Mouse (Mus musculus) midbrain, postnatal 0 days (tissue): ENCODE measurements at regions not wholly inside any gene's neighbourhood (a gene's known extent, or its start where the extent isn't known, plus 50 kb on each side); places are given as distances from the start of the nearest gene placed in this dataset.

Experiments used
- ATAC-seq: fragments of 200-750 bp; cut with Nextera tagmentation; 2 replicates; pipeline ENCODE4 v1.8.0; 2017; ENCODE audit warnings: moderate number of reproducible peaks, mild to moderate bottlenecking, moderate TSS enrichment, moderate library complexity; ENCODE audit not compliant: low FRiP score
- DNase-seq: peaks from one replicate; pipeline ENCODE4 v3.0.0-alpha.2; 2015; ENCODE audit warnings: low spot score
- H3K27ac ChIP-seq: fragments of 300-500 bp; sonication (generic); 2 replicates; pipeline ENCODE4 v1.5.1; 2014; ENCODE audit warnings: low read depth, mild to moderate bottlenecking, low read length, mixed read lengths
- H3K27me3 ChIP-seq: fragments of 300-500 bp; sonication (generic); 2 replicates; pipeline ENCODE4 v1.6.1; 2014; ENCODE audit warnings: low read length, control low read depth, mixed read lengths; ENCODE audit not compliant: insufficient read depth
- H3K36me3 ChIP-seq: fragments of 300-500 bp; sonication (generic); 2 replicates; pipeline ENCODE4 v1.6.1; 2014; ENCODE audit warnings: low read length, control low read depth, mixed read lengths; ENCODE audit not compliant: insufficient read depth
- H3K4me1 ChIP-seq: fragments of 300-500 bp; sonication (generic); 2 replicates; pipeline ENCODE4 v1.6.1; 2014; ENCODE audit warnings: mild to moderate bottlenecking, control low read depth, antibody characterized with exemption, low read length, mixed read lengths; ENCODE audit not compliant: insufficient read depth
- H3K4me2 ChIP-seq: fragments of 300-500 bp; sonication (generic); 2 replicates; pipeline ENCODE4 v1.6.1; 2014; ENCODE audit warnings: low read depth, mild to moderate bottlenecking, low read length, mixed read lengths; ENCODE audit not compliant: poor library complexity, severe bottlenecking
- H3K4me3 ChIP-seq: fragments of 300-500 bp; sonication (generic); 2 replicates; pipeline ENCODE4 v1.5.1; 2014; ENCODE audit warnings: low read depth, mild to moderate bottlenecking, low read length, moderate library complexity
- H3K9ac ChIP-seq: fragments of 300-500 bp; sonication (generic); replicated peaks from 2 replicates; pipeline ENCODE4 v1.6.1; 2014; ENCODE audit warnings: mild to moderate bottlenecking, low read length, moderate library complexity, mixed read lengths; ENCODE audit not compliant: poor library complexity, severe bottlenecking
- H3K9me3 ChIP-seq: fragments of 300-500 bp; sonication (generic); 2 replicates; pipeline ENCODE4 v1.6.1; 2016; ENCODE audit warnings: low read length, control low read depth
- CTCF ChIP-seq: IDR thresholded peaks from 2 replicates; pipeline ENCODE4 v1.5.1; 2016; ENCODE audit warnings: antibody characterized with exemption, mild to moderate bottlenecking
- WGBS: fragments of 180-500 bp; shearing (Covaris S2); extraction: QIAGEN DNeasy Blood & Tissue Kit; methylation state at CpG from one replicate; pipeline ENCODE4 v1.1.7; 2014; 5-methylcytosine and 5-hydroxymethylcytosine counted together

DNA sequence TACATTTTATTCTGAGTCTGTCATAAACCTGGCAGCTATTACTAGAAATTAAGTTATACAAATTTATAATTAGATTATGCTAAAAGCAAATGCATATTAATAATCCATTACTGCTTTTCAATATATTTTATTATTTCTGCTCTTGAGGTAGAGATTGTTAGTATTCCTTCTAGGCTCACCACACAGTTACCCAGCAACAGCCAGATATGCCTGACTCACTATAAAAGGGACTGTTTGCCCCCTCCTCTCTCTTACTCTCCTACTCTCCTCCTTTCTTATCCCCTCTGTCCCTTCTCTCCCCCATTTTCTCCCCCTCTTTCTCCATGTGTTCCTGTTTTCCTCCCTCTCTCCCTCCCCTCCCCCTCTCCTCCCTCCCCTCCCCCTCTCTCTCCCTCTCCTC, 98.7 kb downstream of the 4930505A04Rik start:
- TF ChIP-seq CTCF, result no peak
- no peaks in the 10 kb centered on the region for H3K36me3 ChIP-seq
- no peak overlapping the region for H3K4me2 ChIP-seq
- no peak overlapping the region for H3K9ac ChIP-seq
- no peak overlapping the region for H3K27ac ChIP-seq
- no peaks in the 10 kb centered on the region for H3K27me3 ChIP-seq
- no peaks in the 10 kb centered on the region for H3K9me3 ChIP-seq
- H3K4me1 ChIP-seq, result no peaks in the 10 kb centered on the region
- ATAC-seq, result 0 out of 2 replicates have a peak, but pooled peaks have one; percentile 64
- H3K4me3 ChIP-seq, result no peak overlapping the region
- no peak for DNase-seq

GRCm38 (mm10) chr11:30371963-30372362, 99.7 kb downstream of the 4930505A04Rik start:
- Histone ChIP-seq H3K9ac (no peak overlapping the region), H3K4me2 (no peak overlapping the region), H3K27ac (no peak overlapping the region), H3K4me3 (no peak overlapping the region), H3K36me3 (no peaks in the 10 kb centered on the region), H3K9me3 (no peaks in the 10 kb centered on the region), H3K4me1 (no peaks in the 10 kb centered on the region), H3K27me3 (no peaks in the 10 kb centered on the region)
- 64% methylated on average over 1 of the region's 1 CpGs for WGBS
- no peak for DNase-seq
- no peak for TF ChIP-seq CTCF
- peak; percentile 68; the same call in 1 of the 2 replicates for ATAC-seq

GRCm38 (mm10) chr11:30369601-30370240, 101.7 kb upstream of the Sptbn1 start:
- no peak for ATAC-seq
- Histone ChIP-seq H3K4me1 (no peaks in the 10 kb centered on the region), H3K27me3 (no peaks in the 10 kb centered on the region), H3K4me3 (no peak overlapping the region), H3K36me3 (no peaks in the 10 kb centered on the region), H3K9ac (no peak overlapping the region), H3K9me3 (no peaks in the 10 kb centered on the region), H3K4me2 (no peak overlapping the region), H3K27ac (no peak overlapping the region)
- no peak for TF ChIP-seq CTCF
- WGBS, result 81% methylated on average over 2 of the region's 2 CpGs
- DNase-seq, result no peak

DNA sequence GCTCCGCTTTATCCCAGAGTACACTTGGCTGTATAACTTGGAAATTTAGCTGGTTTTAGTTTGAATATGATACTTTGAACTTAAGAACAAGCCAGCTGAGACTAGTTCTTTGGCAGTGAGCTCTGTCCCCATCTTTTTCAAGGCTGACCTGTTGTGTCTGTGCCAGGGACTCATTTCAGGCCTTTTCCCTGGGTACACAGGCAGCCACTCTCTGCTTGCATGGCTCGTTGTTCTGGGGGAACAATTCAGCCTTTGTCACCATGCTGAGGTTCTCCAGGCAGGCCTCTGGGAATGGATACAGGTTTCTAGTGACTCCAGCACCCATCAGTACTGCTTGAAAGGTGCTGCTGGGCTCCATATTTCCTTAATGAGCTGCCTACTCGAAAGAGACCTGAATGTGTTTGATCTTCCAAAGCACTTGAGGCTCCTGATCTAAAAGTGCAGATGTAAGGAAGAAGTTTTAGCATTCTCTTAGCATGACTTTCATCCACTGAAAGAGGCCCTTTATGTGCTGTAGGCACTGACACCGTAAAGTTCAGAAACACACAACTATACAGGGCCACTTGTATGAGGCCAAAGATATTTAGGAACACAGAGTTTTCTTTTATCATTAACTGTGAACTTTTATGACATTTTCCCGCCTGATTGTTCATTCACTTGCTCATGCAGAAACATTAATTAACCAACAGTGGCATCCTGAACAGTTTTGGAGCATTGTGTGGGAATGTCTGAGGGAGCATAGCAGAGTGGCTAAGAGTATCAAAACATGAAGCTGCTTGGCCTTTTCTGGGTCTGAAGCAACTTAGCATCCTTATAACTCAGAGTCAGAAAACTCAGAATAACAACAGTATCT, 99.6 kb upstream of the Sptbn1 start:
- H3K9me3 ChIP-seq, result no peaks in the 10 kb centered on the region
- H3K9ac ChIP-seq, result no peak overlapping the region
- peak; percentile 24 for DNase-seq
- H3K4me3 ChIP-seq, result no peak overlapping the region
- no peaks in the 10 kb centered on the region for H3K4me1 ChIP-seq
- H3K27ac ChIP-seq, result no peak overlapping the region
- H3K4me2 ChIP-seq, result no peak overlapping the region
- H3K36me3 ChIP-seq, result no peaks in the 10 kb centered on the region
- no peaks in the 10 kb centered on the region for H3K27me3 ChIP-seq
- TF ChIP-seq CTCF, result no peak
- WGBS, result 64% methylated on average over 5 of the region's 5 CpGs
- ATAC-seq, result no peak

- no peak for DNase-seq
- ATAC-seq, result no peak
- H3K9me3 ChIP-seq, result no peaks in the 10 kb centered on the region
- no peak overlapping the region for H3K9ac ChIP-seq
- no peak for TF ChIP-seq CTCF
- WGBS, result 85% methylated on average over 2 of the region's 2 CpGs
- no peaks in the 10 kb centered on the region for H3K36me3 ChIP-seq
- H3K27me3 ChIP-seq, result no peaks in the 10 kb centered on the region
- no peaks in the 10 kb centered on the region for H3K4me1 ChIP-seq
- no peak overlapping the region for H3K4me3 ChIP-seq
- H3K27ac ChIP-seq, result no peak overlapping the region
- no peak overlapping the region for H3K4me2 ChIP-seq
Observed at GRCm38 (mm10) chr11:30366491-30366890, 98.5 kb upstream of the Sptbn1 start.

DNA sequence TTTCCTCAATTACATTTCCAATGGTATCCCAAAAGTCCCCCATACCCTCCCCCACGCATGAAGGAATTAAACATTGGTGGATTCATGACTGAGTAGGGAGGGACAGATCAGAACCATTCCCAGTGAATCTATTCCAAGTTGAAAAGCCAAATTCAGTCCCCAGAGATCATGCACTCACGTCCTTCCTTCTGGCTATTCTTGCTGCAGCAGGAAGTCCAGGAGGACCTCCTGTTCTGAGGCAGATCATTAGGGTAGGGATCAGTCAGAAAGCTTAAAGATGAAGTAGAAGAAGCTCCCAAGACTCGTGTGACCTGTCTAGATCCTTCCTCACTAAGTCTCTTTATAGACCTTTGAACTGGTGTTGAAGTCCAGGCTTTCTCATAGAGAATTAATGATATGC, 97.0 kb upstream of the Sptbn1 start:
- Histone ChIP-seq H3K4me3 (no peak overlapping the region), H3K27me3 (no peaks in the 10 kb centered on the region), H3K27ac (no peak overlapping the region), H3K9ac (no peak overlapping the region), H3K4me1 (no peaks in the 10 kb centered on the region), H3K9me3 (no peaks in the 10 kb centered on the region), H3K4me2 (no peak overlapping the region), H3K36me3 (no peaks in the 10 kb centered on the region)
- no peak for TF ChIP-seq CTCF
- WGBS, result 71% methylated on average over 3 of the region's 3 CpGs
- DNase-seq (no peak), ATAC-seq (no peak)
